In genomic region chr10:77214586-77214985, GRCm38 (mm10) we compare ENCODE assay signal across 13 mouse cellular contexts. TPM values are rescaled to one million over a fixed set of nuclear protein-coding genes. Genes with fewer than 3 reads are reported as not detected.
DNase-seq lines count a peak whose midpoint lies in the region; ATAC-seq and TF ChIP-seq lines count a peak whose summit lies in the region.
"Had no signal": no experiment of that assay in that cellular context is flagged by ENCODE, and none has a peak within 500 bp of the region (broad histone marks: within the 10 kb centered on the region; RNA-seq: fewer than 3 reads in every experiment).

No protein-coding gene starts in this region.

- 43% methylated on average over 8 of the region's 8 CpGs for WGBS in lung, embryonic 14.5 days
- 47% methylated on average over 8 of the region's 8 CpGs for WGBS in kidney, embryonic 16.5 days
- WGBS in stomach, embryonic 15.5 days, result 31% methylated on average over 8 of the region's 8 CpGs
- 75% methylated on average over 8 of the region's 8 CpGs for WGBS in midbrain, embryonic 16.5 days

- peak overlapping the region; percentile 20; the same call in 1 of the 2 replicates for H3K27ac ChIP-seq in lung, embryonic 14.5 days (ENCODE audit: low read depth)
- peak overlapping the region; percentile 48 for H3K27ac ChIP-seq in kidney, embryonic 16.5 days (ENCODE audit: low read length)
- H3K27ac ChIP-seq in stomach, embryonic 15.5 days, result peak overlapping the region; percentile 45; the same call in 1 of the 2 replicates
- no peak overlapping the region for H3K27ac ChIP-seq in midbrain, embryonic 16.5 days (ENCODE audit: low read length)

- no peak overlapping the region for H3K4me3 ChIP-seq in lung, embryonic 14.5 days (ENCODE audit: low read depth, low read length)
- H3K4me3 ChIP-seq in kidney, embryonic 16.5 days (ENCODE audit: low read length), result no peak overlapping the region
- H3K4me3 ChIP-seq in stomach, embryonic 15.5 days (replicated peaks), result no peak overlapping the region
- H3K4me3 ChIP-seq in midbrain, embryonic 16.5 days (ENCODE audit: low read depth, low read length), result no peak overlapping the region
- H3K4me3 ChIP-seq: erythroblast, embryonic 14.5 days; myocyte had no signal

- no peaks in the 10 kb centered on the region for H3K9me3 ChIP-seq in lung, embryonic 14.5 days (ENCODE audit: low read depth, low read length)
- no peaks in the 10 kb centered on the region for H3K9me3 ChIP-seq in kidney, embryonic 16.5 days (ENCODE audit: low read length)
- H3K9me3 ChIP-seq in stomach, embryonic 15.5 days, result no peaks in the 10 kb centered on the region
- H3K9me3 ChIP-seq in midbrain, embryonic 16.5 days (replicated peaks; ENCODE audit: control insufficient read depth, low read length, poor library complexity, severe bottlenecking), result no peaks in the 10 kb centered on the region

- peak; percentile 58; the same call in 1 of the 2 replicates for ATAC-seq in frontal cortex, adult (ENCODE audit: low TSS enrichment)
- ATAC-seq in lung, embryonic 14.5 days (ENCODE audit: insufficient read depth), result no peak
- no peak for ATAC-seq in kidney, embryonic 16.5 days (ENCODE audit: low FRiP score, low TSS enrichment)
- no peak for ATAC-seq in stomach, embryonic 15.5 days (ENCODE audit: insufficient read depth, low FRiP score, low read depth)
- no peak for ATAC-seq in midbrain, embryonic 16.5 days

- no peaks in the 10 kb centered on the region for H3K36me3 ChIP-seq in lung, embryonic 14.5 days (ENCODE audit: insufficient read depth)
- no peaks in the 10 kb centered on the region for H3K36me3 ChIP-seq in kidney, embryonic 16.5 days (ENCODE audit: insufficient read depth, low read length)
- no peaks in the 10 kb centered on the region for H3K36me3 ChIP-seq in stomach, embryonic 15.5 days
- no peaks in the 10 kb centered on the region for H3K36me3 ChIP-seq in midbrain, embryonic 16.5 days (ENCODE audit: control insufficient read depth, insufficient read depth, low read length)

- no peak for TF ChIP-seq CTCF in lung, embryonic 14.5 days (IDR thresholded peaks at IDR 0.05; ENCODE audit: low read depth)

- H3K27me3 ChIP-seq in lung, embryonic 14.5 days (ENCODE audit: insufficient read depth, low read length), result no peaks in the 10 kb centered on the region
- no peaks in the 10 kb centered on the region for H3K27me3 ChIP-seq in kidney, embryonic 16.5 days (ENCODE audit: insufficient read depth, low read length)
- no peaks in the 10 kb centered on the region for H3K27me3 ChIP-seq in stomach, embryonic 15.5 days (replicated peaks)
- H3K27me3 ChIP-seq in midbrain, embryonic 16.5 days (ENCODE audit: control insufficient read depth, insufficient read depth, low read depth, low read length), result no peaks in the 10 kb centered on the region

- H3K4me2 ChIP-seq in lung, embryonic 14.5 days, result no peak overlapping the region
- no peak overlapping the region for H3K4me2 ChIP-seq in kidney, embryonic 16.5 days (replicated peaks; ENCODE audit: low read depth, low read length)
- H3K4me2 ChIP-seq in stomach, embryonic 15.5 days, result no peak overlapping the region
- no peak overlapping the region for H3K4me2 ChIP-seq in midbrain, embryonic 16.5 days (ENCODE audit: low read length)

- H3K4me1 ChIP-seq in lung, embryonic 14.5 days (ENCODE audit: insufficient read depth), result peaks cover 25% of the 10 kb centered on the region
- peaks cover 41% of the 10 kb centered on the region for H3K4me1 ChIP-seq in kidney, embryonic 16.5 days (ENCODE audit: insufficient read depth, low read length)
- peaks cover 21% of the 10 kb centered on the region for H3K4me1 ChIP-seq in stomach, embryonic 15.5 days
- H3K4me1 ChIP-seq in midbrain, embryonic 16.5 days (ENCODE audit: control insufficient read depth, insufficient read depth, low read length), result peaks cover 6% of the 10 kb centered on the region; the same call in 1 of the 2 replicates

- no peak for DNase-seq in frontal cortex, postnatal 36 days (ENCODE audit: low spot score in 2 of 2)
- DNase-seq in lung, embryonic 14.5 days, result peak; percentile 70
- DNase-seq in lung, postnatal 36 days, result no peak
- DNase-seq in ovary, postnatal 10 days (ENCODE audit: low spot score), result no peak
- DNase-seq: cerebellum, adult 2 months; gastrocnemius, postnatal 14 days; thymus, adult 2 months had no signal

- no peak overlapping the region for H3K9ac ChIP-seq in lung, embryonic 14.5 days
- H3K9ac ChIP-seq in kidney, embryonic 16.5 days (replicated peaks; ENCODE audit: low read length), result no peak overlapping the region
- H3K9ac ChIP-seq in stomach, embryonic 15.5 days, result no peak overlapping the region
- no peak overlapping the region for H3K9ac ChIP-seq in midbrain, embryonic 16.5 days (ENCODE audit: low read depth, low read length)

RNA-seq across cellular contexts. Expression of gene Pofut2, which starts 44.4 kb away (rescaled TPM):
- polyA plus RNA-seq in lung, embryonic 14.5 days (2014; fragmentation: Nextera tagmentation; extraction: Ambion mirVana), result 128 and 135 TPM in 2 replicates
- polyA plus RNA-seq in kidney, embryonic 16.5 days (2015; fragmentation: Nextera tagmentation; extraction: Ambion mirVana), result 148 and 149 TPM in 2 replicates
- polyA plus RNA-seq in stomach, embryonic 15.5 days (2015; fragmentation: Nextera tagmentation; extraction: Ambion mirVana), result 117 and 124 TPM in 2 replicates
- polyA plus RNA-seq in midbrain, embryonic 16.5 days (2015; fragmentation: Nextera tagmentation; extraction: Ambion mirVana), result 51.5 and 52.5 TPM in 2 replicates

RNA-seq across cellular contexts. Expression of gene Col18a1, which starts 48.2 kb away (rescaled TPM):
- 204 and 217 TPM in 2 replicates for polyA plus RNA-seq in lung, embryonic 14.5 days (2014; fragmentation: Nextera tagmentation; extraction: Ambion mirVana)
- polyA plus RNA-seq in kidney, embryonic 16.5 days (2015; fragmentation: Nextera tagmentation; extraction: Ambion mirVana), result 255 and 257 TPM in 2 replicates
- 70.3 and 79.2 TPM in 2 replicates for polyA plus RNA-seq in stomach, embryonic 15.5 days (2015; fragmentation: Nextera tagmentation; extraction: Ambion mirVana)
- polyA plus RNA-seq in midbrain, embryonic 16.5 days (2015; fragmentation: Nextera tagmentation; extraction: Ambion mirVana), result 20.4 and 25.3 TPM in 2 replicates
